Mouse (Mus musculus): ENCODE data around the gene Tmem108. TPM values are rescaled to one million over a fixed set of nuclear protein-coding genes. Genes with fewer than 3 reads are reported as not detected.

The Tmem108 gene
- 1 to 10 TPM; 1.0 to 3.2 TPM for polyA plus RNA-seq (2017; shearing (Covaris generic))

GRCm38 (mm10) chr9:103761647-103762084 lies at the start of gene Tmem108:
Gene Tmem108 (minus strand): TSS chr9:103761837.
- peak; percentile 51 for ATAC-seq

- ATAC-seq, result no peak
These were observed 27.4 kb upstream of the Tmem108 start for GRCm38 (mm10) chr9:103789029-103789428.

GRCm38 (mm10) chr9:103784156-103784555 lies 22.5 kb upstream of the Tmem108 start:
- no peak for ATAC-seq

- no peak for ATAC-seq
These were observed 21.6 kb upstream of the Tmem108 start for GRCm38 (mm10) chr9:103783276-103783675.

- ATAC-seq, result no peak
These were observed 20.7 kb upstream of the Tmem108 start for GRCm38 (mm10) chr9:103782306-103782705.

- ATAC-seq, result no peak
These were observed 19.8 kb upstream of the Tmem108 start for GRCm38 (mm10) chr9:103781407-103781806.

- no peak for ATAC-seq
These were observed 19.0 kb upstream of the Tmem108 start for GRCm38 (mm10) chr9:103780598-103780997.

GRCm38 (mm10) chr9:103778185-103778584 lies 16.5 kb upstream of the Tmem108 start:
- ATAC-seq, result no peak

GRCm38 (mm10) chr9:103761151-103761571 lies 476 bp downstream of the Tmem108 start:
- no peak for ATAC-seq

GRCm38 (mm10) chr9:103760356-103760755 lies 1.3 kb downstream of the Tmem108 start:
- ATAC-seq, result no peak

GRCm38 (mm10) chr9:103759829-103760228 lies 1.8 kb downstream of the Tmem108 start:
- no peak for ATAC-seq

GRCm38 (mm10) chr9:103758930-103759695 lies 2.5 kb downstream of the Tmem108 start:
- no peak for ATAC-seq

GRCm38 (mm10) chr9:103758246-103758645 lies 3.4 kb downstream of the Tmem108 start:
- ATAC-seq, result no peak

GRCm38 (mm10) chr9:103752618-103753017 lies 9.0 kb downstream of the Tmem108 start:
- ATAC-seq, result no peak

GRCm38 (mm10) chr9:103751568-103751967 lies 10.1 kb downstream of the Tmem108 start:
- ATAC-seq, result no peak

- no peak for ATAC-seq
These were observed 11.1 kb downstream of the Tmem108 start for GRCm38 (mm10) chr9:103750491-103750890.

GRCm38 (mm10) chr9:103746598-103746997 lies 15.0 kb downstream of the Tmem108 start:
- no peak for ATAC-seq

GRCm38 (mm10) chr9:103740145-103740544 lies 21.5 kb downstream of the Tmem108 start:
- no peak for ATAC-seq

GRCm38 (mm10) chr9:103739062-103739461 lies 22.6 kb downstream of the Tmem108 start:
- no peak for ATAC-seq

GRCm38 (mm10) chr9:103729716-103730115 lies 31.9 kb downstream of the Tmem108 start:
- ATAC-seq, result no peak

- no peak for ATAC-seq
These were observed 34.7 kb downstream of the Tmem108 start for GRCm38 (mm10) chr9:103726751-103727462.

- ATAC-seq, result no peak
These were observed 36.1 kb downstream of the Tmem108 start for GRCm38 (mm10) chr9:103725497-103725896.

GRCm38 (mm10) chr9:103721486-103721885 lies 40.2 kb downstream of the Tmem108 start:
- ATAC-seq, result no peak

- ATAC-seq, result no peak
These were observed 40.6 kb downstream of the Tmem108 start for GRCm38 (mm10) chr9:103721081-103721480.

All from CD4-positive, CD25-positive, alpha-beta regulatory T cell, adult 4 months (primary cell).